Mouse (Mus musculus) embryonic facial prominence, embryonic 14.5 days (tissue): Measurements from ENCODE around the gene Lad1. TPM values are rescaled to one million over a fixed set of nuclear protein-coding genes. Genes with fewer than 3 reads are reported as not detected.
A peak's percentile ranks its signal among the peaks of the same experiment; 100 is the strongest.

ENCODE experiments used
- ATAC-seq: fragments of 200-750 bp; cut with Nextera tagmentation; 2 replicates; pipeline ENCODE4 v1.8.0; 2017; ENCODE audit warnings: low read depth, moderate number of reproducible peaks, moderate TSS enrichment
- DNase-seq: peaks from one replicate; pipeline ENCODE4 v3.0.0-alpha.2; 2015; ENCODE audit warnings: low spot score
- H3K27ac ChIP-seq: fragments of 300-500 bp; sonication (generic); replicated peaks from 2 replicates; pipeline ENCODE4 v1.5.1; 2014; ENCODE audit warnings: low read depth, mild to moderate bottlenecking, low read length, moderate library complexity
- H3K27me3 ChIP-seq: fragments of 300-500 bp; sonication (generic); replicated peaks from 2 replicates; pipeline ENCODE4 v1.6.1; 2014; ENCODE audit warnings: low read length; ENCODE audit not compliant: control insufficient read depth, insufficient read depth
- H3K36me3 ChIP-seq: fragments of 300-500 bp; sonication (generic); 2 replicates; pipeline ENCODE4 v1.6.1; 2014; ENCODE audit warnings: low read length, mixed read lengths; ENCODE audit not compliant: control insufficient read depth, insufficient read depth
- H3K4me1 ChIP-seq: fragments of 300-500 bp; sonication (generic); 2 replicates; pipeline ENCODE4 v1.6.1; 2014; ENCODE audit warnings: antibody characterized with exemption, low read length; ENCODE audit not compliant: control insufficient read depth, insufficient read depth
- H3K4me2 ChIP-seq: fragments of 300-500 bp; sonication (generic); 2 replicates; pipeline ENCODE4 v1.6.1; 2014; ENCODE audit warnings: low read depth, mild to moderate bottlenecking, low read length, moderate library complexity, mixed read lengths
- H3K4me3 ChIP-seq: fragments of 300-500 bp; sonication (generic); 2 replicates; pipeline ENCODE4 v1.5.1; 2014; ENCODE audit warnings: low read depth, mild to moderate bottlenecking, low read length
- H3K9ac ChIP-seq: fragments of 300-500 bp; sonication (generic); 2 replicates; pipeline ENCODE4 v1.6.1; 2014; ENCODE audit warnings: low read depth, mild to moderate bottlenecking, low read length, moderate library complexity, mixed read lengths
- H3K9me3 ChIP-seq: fragments of 300-500 bp; sonication (generic); 2 replicates; pipeline ENCODE4 v1.6.1; 2016; ENCODE audit warnings: low read length; ENCODE audit not compliant: control insufficient read depth
- WGBS: fragments of 180-500 bp; shearing (Covaris S2); extraction: QIAGEN DNeasy Blood & Tissue Kit; methylation state at CpG from one replicate; pipeline ENCODE4 v1.1.7; 2014; 5-methylcytosine and 5-hydroxymethylcytosine counted together
- polyA plus RNA-seq: library from polyadenylated mRNA; unstranded; fragments of >200 nt; fragmentation: Nextera tagmentation; extraction: Ambion mirVana; gene quantifications from 2 replicates; pipeline ENCODE4 v1.2.1, GENCODE M21; 2014

The Lad1 gene
- polyA plus RNA-seq, 1 experiment from 2014 or later, result 21.7 TPM

DNA sequence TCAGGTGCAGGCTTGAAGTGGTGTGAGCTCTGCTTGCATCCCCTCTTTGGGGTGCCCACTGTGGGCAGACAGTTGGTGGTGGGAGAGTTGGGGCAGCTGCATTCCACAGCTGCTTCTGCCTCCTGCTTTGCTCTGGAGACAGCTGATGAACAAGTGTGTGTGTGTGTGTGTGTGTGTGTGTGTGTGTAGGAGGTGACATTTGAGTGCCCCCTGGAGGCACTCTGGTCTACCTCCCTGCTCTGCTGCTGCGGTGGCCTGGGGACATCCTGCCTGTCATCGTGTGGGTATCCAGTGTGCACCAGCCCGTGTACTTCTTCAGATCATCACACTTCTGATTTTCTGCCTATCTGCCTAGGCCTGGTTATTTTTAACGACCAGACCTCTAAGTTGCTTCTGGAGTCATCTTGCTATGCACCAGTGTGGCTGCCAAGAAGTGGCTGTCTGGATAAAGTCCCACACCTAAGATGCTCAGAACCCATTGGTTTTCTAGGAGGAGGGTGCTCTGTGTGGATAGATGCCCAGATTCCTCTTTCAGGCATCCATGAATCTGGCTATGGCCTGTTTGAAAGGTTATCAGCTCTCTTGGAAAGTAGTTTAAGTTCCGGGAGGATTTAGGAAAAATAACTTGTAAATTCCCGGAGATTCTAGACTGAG is 15.9 kb downstream of the Lad1 start:
- no peaks in the 10 kb centered on the region for H3K9me3 ChIP-seq
- H3K27ac ChIP-seq, result no peak overlapping the region
- ATAC-seq (no peak), DNase-seq (peak; percentile 47)
- WGBS, result 59% methylated on average over 6 of the region's 6 CpGs
- peaks cover 9% of the 10 kb centered on the region; the same call in 1 of the 2 replicates for H3K4me1 ChIP-seq
- no peaks in the 10 kb centered on the region for H3K36me3 ChIP-seq
- H3K4me3 ChIP-seq, result no peak overlapping the region
- H3K27me3 ChIP-seq, result no peaks in the 10 kb centered on the region
- H3K4me2 ChIP-seq, result no peak overlapping the region
- no peak overlapping the region for H3K9ac ChIP-seq

GRCm38 (mm10) chr1:135834983-135835382 is 16.6 kb downstream of the Lad1 start:
- DNase-seq, result no peak
- ATAC-seq, result no peak
- WGBS, result 69% methylated on average over 8 of the region's 8 CpGs
- H3K4me1 ChIP-seq, result peaks cover 9% of the 10 kb centered on the region; the same call in 1 of the 2 replicates
- no peak overlapping the region for H3K4me3 ChIP-seq
- no peak overlapping the region for H3K27ac ChIP-seq
- H3K36me3 ChIP-seq, result no peaks in the 10 kb centered on the region
- no peaks in the 10 kb centered on the region for H3K9me3 ChIP-seq
- no peak overlapping the region for H3K4me2 ChIP-seq
- no peak overlapping the region for H3K9ac ChIP-seq
- H3K27me3 ChIP-seq, result no peaks in the 10 kb centered on the region

GRCm38 (mm10) chr1:135835716-135836483 is 17.5 kb downstream of the Lad1 start, which contains the start of gene Tnnt2:
TSS of gene Tnnt2 (plus strand) at chr1:135836354.
- Histone ChIP-seq H3K9ac (no peak within 1 kb of the TSS), H3K36me3 (no peaks in the 10 kb centered on the region), H3K4me1 (peaks cover 9% of the 10 kb centered on the region; the same call in 1 of the 2 replicates), H3K27me3 (no peaks in the 10 kb centered on the region), H3K9me3 (no peaks in the 10 kb centered on the region), H3K27ac (peak within 1 kb of the TSS; percentile 12; the same call in 1 of the 2 replicates), H3K4me3 (0 out of 2 replicates have a peak within 1 kb of the TSS, but pooled peaks have one; percentile 3), H3K4me2 (peak within 1 kb of the TSS; percentile 10; the same call in 1 of the 2 replicates)
- 27% methylated on average over 9 of the region's 9 CpGs for WGBS
- DNase-seq (peak; percentile 79), ATAC-seq (peak; percentile 77)

GRCm38 (mm10) chr1:135838626-135839025 is 20.2 kb downstream of the Lad1 start:
- Histone ChIP-seq H3K9me3 (no peaks in the 10 kb centered on the region), H3K27ac (no peak overlapping the region), H3K4me2 (no peak overlapping the region), H3K4me3 (no peak overlapping the region), H3K27me3 (no peaks in the 10 kb centered on the region), H3K9ac (no peak overlapping the region), H3K36me3 (no peaks in the 10 kb centered on the region), H3K4me1 (peaks cover 9% of the 10 kb centered on the region; the same call in 1 of the 2 replicates)
- ATAC-seq (no peak), DNase-seq (no peak)
- WGBS, result 53% methylated on average over 4 of the region's 4 CpGs

DNA sequence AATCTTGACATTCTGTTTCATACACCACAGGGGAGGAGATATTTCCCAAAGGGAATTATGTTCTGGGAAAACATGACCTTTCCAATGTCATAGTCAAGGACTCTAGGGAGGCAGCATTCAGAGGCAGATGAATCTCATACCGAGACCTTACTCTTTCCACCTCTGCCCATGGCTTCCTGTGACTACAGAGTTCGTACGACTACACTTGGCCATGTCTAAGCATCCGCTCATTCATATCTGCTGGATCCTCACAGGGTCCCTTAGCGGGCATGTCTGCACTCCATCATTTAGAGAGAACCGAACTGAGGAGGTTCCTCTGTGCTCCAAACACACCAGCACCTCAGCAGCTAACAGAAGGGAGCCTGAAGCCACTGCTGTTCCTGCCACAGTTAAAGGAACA is 20.7 kb downstream of the Lad1 start:
- no peak overlapping the region for H3K4me3 ChIP-seq
- no peak overlapping the region for H3K27ac ChIP-seq
- ATAC-seq (no peak), DNase-seq (no peak)
- no peaks in the 10 kb centered on the region for H3K36me3 ChIP-seq
- H3K4me2 ChIP-seq, result no peak overlapping the region
- H3K27me3 ChIP-seq, result no peaks in the 10 kb centered on the region
- no peak overlapping the region for H3K9ac ChIP-seq
- H3K9me3 ChIP-seq, result no peaks in the 10 kb centered on the region
- WGBS, result 88% methylated on average over 6 of the region's 6 CpGs
- peaks cover 9% of the 10 kb centered on the region; the same call in 1 of the 2 replicates for H3K4me1 ChIP-seq

GRCm38 (mm10) chr1:135840675-135841395 is 22.4 kb downstream of the Lad1 start:
- H3K27me3 ChIP-seq, result no peaks in the 10 kb centered on the region
- no peaks in the 10 kb centered on the region for H3K9me3 ChIP-seq
- no peak for ATAC-seq
- H3K4me1 ChIP-seq, result peaks cover 5% of the 10 kb centered on the region; the same call in 1 of the 2 replicates
- DNase-seq, result no peak
- no peaks in the 10 kb centered on the region for H3K36me3 ChIP-seq
- WGBS, result 59% methylated on average over 15 of the region's 15 CpGs
- H3K27ac ChIP-seq, result no peak overlapping the region
- H3K9ac ChIP-seq, result no peak overlapping the region
- H3K4me2 ChIP-seq, result no peak overlapping the region
- no peak overlapping the region for H3K4me3 ChIP-seq

- Histone ChIP-seq H3K4me1 (no peaks in the 10 kb centered on the region), H3K9ac (no peak overlapping the region), H3K9me3 (no peaks in the 10 kb centered on the region), H3K4me3 (no peak overlapping the region), H3K27ac (no peak overlapping the region), H3K4me2 (no peak overlapping the region), H3K36me3 (no peaks in the 10 kb centered on the region), H3K27me3 (no peaks in the 10 kb centered on the region)
- no peak for DNase-seq
- 86% methylated on average over 10 of the region's 10 CpGs for WGBS
- no peak for ATAC-seq
Observed at GRCm38 (mm10) chr1:135843519-135844262, 25.3 kb downstream of the Lad1 start.

- Histone ChIP-seq H3K27me3 (no peaks in the 10 kb centered on the region), H3K36me3 (no peaks in the 10 kb centered on the region), H3K9me3 (no peaks in the 10 kb centered on the region), H3K4me2 (no peak overlapping the region), H3K9ac (no peak overlapping the region), H3K4me1 (no peaks in the 10 kb centered on the region), H3K4me3 (no peak overlapping the region), H3K27ac (no peak overlapping the region)
- ATAC-seq (no peak), DNase-seq (no peak)
- WGBS, result 74% methylated on average over 6 of the region's 6 CpGs
Observed at GRCm38 (mm10) chr1:135844481-135844880, 26.1 kb downstream of the Lad1 start.
